Mouse (Mus musculus): Measurements from ENCODE around the gene Acss2. TPM values are rescaled to one million over a fixed set of nuclear protein-coding genes. Genes with fewer than 3 reads are reported as not detected.
"Not testable (repeated sequence)": the region's sequence is repeated elsewhere in the genome, so short reads cannot be mapped to it uniquely, and the experiment has no call there.

Gene Acss2
- polyA plus RNA-seq, 1 experiment from 2014 or later: 29.4 TPM

- H3K9ac ChIP-seq (replicated peaks): peak overlapping the region; percentile 95
- peak overlapping the region; percentile 85 for H3K27ac ChIP-seq (replicated peaks)
- H3K36me3 ChIP-seq: peaks cover 5% of the 10 kb centered on the region; the same call in 1 of the 2 replicates
- peaks cover 42% of the 10 kb centered on the region for H3K4me1 ChIP-seq
- peak overlapping the region; percentile 84 for H3K4me3 ChIP-seq (replicated peaks)
- peak overlapping the region; percentile 79 for H3K4me2 ChIP-seq
- ATAC-seq (ENCODE audit: low FRiP score): no peak
- WGBS: 63% methylated on average over 5 of the region's 5 CpGs
- no peaks in the 10 kb centered on the region for H3K27me3 ChIP-seq (replicated peaks)
- H3K9me3 ChIP-seq (replicated peaks): no peaks in the 10 kb centered on the region
These were observed 4.2 kb upstream of the Acss2 start for GRCm38 (mm10) chr2:155513543-155513942.

GRCm38 (mm10) chr2:155514666-155515065 lies 3.1 kb upstream of the Acss2 start:
- peak overlapping the region; percentile 84 for H3K4me3 ChIP-seq (replicated peaks)
- H3K27me3 ChIP-seq (replicated peaks): no peaks in the 10 kb centered on the region
- H3K27ac ChIP-seq (replicated peaks): peak overlapping the region; percentile 85
- H3K36me3 ChIP-seq: peaks cover 2% of the 10 kb centered on the region; the same call in 1 of the 2 replicates
- peak overlapping the region; percentile 79 for H3K4me2 ChIP-seq
- H3K9ac ChIP-seq (replicated peaks): peak overlapping the region; percentile 95
- H3K4me1 ChIP-seq: peaks cover 47% of the 10 kb centered on the region
- ATAC-seq (ENCODE audit: low FRiP score): peak; percentile 51
- H3K9me3 ChIP-seq (replicated peaks): no peaks in the 10 kb centered on the region
- 2% methylated on average over 21 of the region's 23 CpGs for WGBS

GRCm38 (mm10) chr2:155515941-155516340 lies 1.8 kb upstream of the Acss2 start:
- Histone ChIP-seq H3K4me2 (no peak overlapping the region), H3K4me3 (replicated peaks) (no peak overlapping the region), H3K9me3 (replicated peaks) (no peaks in the 10 kb centered on the region), H3K27ac (replicated peaks) (no peak overlapping the region), H3K9ac (replicated peaks) (no peak overlapping the region), H3K4me1 (peaks cover 47% of the 10 kb centered on the region), H3K27me3 (replicated peaks) (no peaks in the 10 kb centered on the region), H3K36me3 (no peaks in the 10 kb centered on the region)
- WGBS: 5% methylated on average over 1 of the region's 1 CpGs
- no peak for ATAC-seq (ENCODE audit: low FRiP score)

GRCm38 (mm10) chr2:155518531-155519270 lies 953 bp downstream of the Acss2 start:
- Histone ChIP-seq H3K27ac (replicated peaks) (peak overlapping the region; percentile 89), H3K4me2 (peak overlapping the region; percentile 88), H3K36me3 (no peaks in the 10 kb centered on the region), H3K4me3 (replicated peaks) (peak overlapping the region; percentile 89), H3K9ac (replicated peaks) (peak overlapping the region; percentile 74), H3K27me3 (replicated peaks) (no peaks in the 10 kb centered on the region), H3K4me1 (peaks cover 29% of the 10 kb centered on the region), H3K9me3 (replicated peaks) (no peaks in the 10 kb centered on the region)
- no peak for ATAC-seq (ENCODE audit: low FRiP score)
- WGBS: 26% methylated on average over 18 of the region's 18 CpGs

- 69% methylated on average over 5 of the region's 5 CpGs for WGBS
- Histone ChIP-seq H3K9ac (replicated peaks) (no peak overlapping the region), H3K27me3 (replicated peaks) (no peaks in the 10 kb centered on the region), H3K4me3 (replicated peaks) (no peak overlapping the region), H3K4me2 (no peak overlapping the region), H3K9me3 (replicated peaks) (no peaks in the 10 kb centered on the region), H3K4me1 (peaks cover 4% of the 10 kb centered on the region), H3K36me3 (no peaks in the 10 kb centered on the region), H3K27ac (replicated peaks) (no peak overlapping the region)
- no peak for ATAC-seq (ENCODE audit: low FRiP score)
These were observed 6.0 kb downstream of the Acss2 start for GRCm38 (mm10) chr2:155523706-155524105.

GRCm38 (mm10) chr2:155524378-155524777 lies 6.6 kb downstream of the Acss2 start:
- Histone ChIP-seq H3K27ac (replicated peaks) (no peak overlapping the region), H3K4me3 (replicated peaks) (no peak overlapping the region), H3K9me3 (replicated peaks) (no peaks in the 10 kb centered on the region), H3K36me3 (no peaks in the 10 kb centered on the region), H3K27me3 (replicated peaks) (no peaks in the 10 kb centered on the region), H3K4me2 (no peak overlapping the region), H3K9ac (replicated peaks) (no peak overlapping the region), H3K4me1 (no peaks in the 10 kb centered on the region)
- WGBS: 72% methylated on average over 1 of the region's 1 CpGs
- no peak for ATAC-seq (ENCODE audit: low FRiP score)

- WGBS: 80% methylated on average over 5 of the region's 5 CpGs
- no peak for ATAC-seq (ENCODE audit: low FRiP score)
These were observed 9.6 kb downstream of the Acss2 start for GRCm38 (mm10) chr2:155527367-155527766.

GRCm38 (mm10) chr2:155536292-155536691 lies 18.5 kb downstream of the Acss2 start:
- Histone ChIP-seq H3K4me1 (no peaks in the 10 kb centered on the region), H3K27me3 (replicated peaks) (no peaks in the 10 kb centered on the region), H3K4me3 (replicated peaks) (no peak overlapping the region), H3K9ac (replicated peaks) (no peak overlapping the region), H3K9me3 (replicated peaks) (no peaks in the 10 kb centered on the region), H3K36me3 (no peaks in the 10 kb centered on the region), H3K27ac (replicated peaks) (no peak overlapping the region), H3K4me2 (no peak overlapping the region)
- ATAC-seq (ENCODE audit: low FRiP score): no peak

More at GRCm38 (mm10) chr2:155527367-155527766, 9.6 kb downstream of the Acss2 start:
- Histone ChIP-seq H3K27me3 (replicated peaks) (no peaks in the 10 kb centered on the region), H3K4me3 (replicated peaks) (no peak overlapping the region), H3K9ac (replicated peaks) (no peak overlapping the region), H3K4me1 (no peaks in the 10 kb centered on the region), H3K9me3 (replicated peaks) (no peaks in the 10 kb centered on the region), H3K27ac (replicated peaks) (no peak overlapping the region), H3K36me3 (no peaks in the 10 kb centered on the region), H3K4me2 (no peak overlapping the region)

GRCm38 (mm10) chr2:155537761-155538462 lies 20.2 kb downstream of the Acss2 start:
- 74% methylated on average over 5 of the region's 5 CpGs for WGBS
- Histone ChIP-seq H3K4me3 (replicated peaks) (no peak overlapping the region), H3K9ac (replicated peaks) (no peak overlapping the region)

GRCm38 (mm10) chr2:155538463-155539057 lies 20.8 kb downstream of the Acss2 start:
- not testable (repeated sequence) for H3K4me2 ChIP-seq; H3K9ac ChIP-seq (replicated peaks); H3K36me3 ChIP-seq; H3K9me3 ChIP-seq (replicated peaks); ATAC-seq (ENCODE audit: low FRiP score); H3K4me1 ChIP-seq; H3K27me3 ChIP-seq (replicated peaks); H3K27ac ChIP-seq (replicated peaks); H3K4me3 ChIP-seq (replicated peaks)
- WGBS: 79% methylated on average over 16 of the region's 19 CpGs

More at GRCm38 (mm10) chr2:155537761-155538462, 20.2 kb downstream of the Acss2 start:
- H3K27ac ChIP-seq (replicated peaks): no peak overlapping the region
- H3K27me3 ChIP-seq (replicated peaks): no peaks in the 10 kb centered on the region
- no peak for ATAC-seq (ENCODE audit: low FRiP score)
- H3K4me1 ChIP-seq: no peaks in the 10 kb centered on the region
- H3K4me2 ChIP-seq: no peak overlapping the region
- no peaks in the 10 kb centered on the region for H3K9me3 ChIP-seq (replicated peaks)
- no peaks in the 10 kb centered on the region for H3K36me3 ChIP-seq

GRCm38 (mm10) chr2:155539696-155540095 lies 21.9 kb downstream of the Acss2 start:
- Histone ChIP-seq H3K9ac (replicated peaks) (no peak overlapping the region), H3K4me2 (no peak overlapping the region), H3K27ac (replicated peaks) (no peak overlapping the region), H3K4me1 (no peaks in the 10 kb centered on the region), H3K4me3 (replicated peaks) (no peak overlapping the region), H3K36me3 (no peaks in the 10 kb centered on the region), H3K9me3 (replicated peaks) (no peaks in the 10 kb centered on the region), H3K27me3 (replicated peaks) (no peaks in the 10 kb centered on the region)
- no peak for ATAC-seq (ENCODE audit: low FRiP score)
